Mouse (Mus musculus): Measurements from ENCODE around the gene Dnmt3b.

- TF ChIP-seq POLR2A (IDR thresholded peaks at IDR 0.05; ENCODE audit: extremely low read depth, insufficient read depth, low read length) = no peak
- no peak for TF ChIP-seq CTCF (IDR thresholded peaks at IDR 0.05; ENCODE audit: extremely low read depth, insufficient read depth, low read length)
Measured at GRCm38 (mm10) chr2:153612594-153613281, 36.5 kb upstream of the Dnmt3b start.
